Mouse (Mus musculus): Measurements from ENCODE around the gene Nmt2.

Gene Nmt2

GRCm38 (mm10) chr2:3283602-3284472, at the start of gene Nmt2:
TSS of gene Nmt2 (plus strand) at chr2:3284212.
- peak; percentile 100 for DNase-seq (ENCODE audit: low read depth, low spot score)

GRCm38 (mm10) chr2:3239255-3239654, 44.8 kb upstream of the Nmt2 start:
- DNase-seq (ENCODE audit: low read depth, low spot score), result no peak

GRCm38 (mm10) chr2:3244251-3244650, 39.8 kb upstream of the Nmt2 start:
- DNase-seq (ENCODE audit: low read depth, low spot score), result no peak

GRCm38 (mm10) chr2:3251309-3251708, 32.7 kb upstream of the Nmt2 start:
- DNase-seq (ENCODE audit: low read depth, low spot score), result no peak

- no peak for DNase-seq (ENCODE audit: low read depth, low spot score)
These were observed 17.5 kb upstream of the Nmt2 start for GRCm38 (mm10) chr2:3266466-3266865.

- no peak for DNase-seq (ENCODE audit: low read depth, low spot score)
These were observed 16.1 kb upstream of the Nmt2 start for GRCm38 (mm10) chr2:3267879-3268278.

- DNase-seq (ENCODE audit: low read depth, low spot score), result no peak
These were observed 10.7 kb upstream of the Nmt2 start for GRCm38 (mm10) chr2:3273349-3273748.

GRCm38 (mm10) chr2:3276106-3276505, 7.9 kb upstream of the Nmt2 start:
- DNase-seq (ENCODE audit: low read depth, low spot score), result no peak

GRCm38 (mm10) chr2:3277502-3277901, 6.5 kb upstream of the Nmt2 start:
- DNase-seq (ENCODE audit: low read depth, low spot score), result no peak

GRCm38 (mm10) chr2:3281311-3281710, 2.7 kb upstream of the Nmt2 start:
- no peak for DNase-seq (ENCODE audit: low read depth, low spot score)

- peak; percentile 10 for DNase-seq (ENCODE audit: low read depth, low spot score)
These were observed 978 bp upstream of the Nmt2 start for GRCm38 (mm10) chr2:3282866-3283601.

- DNase-seq (ENCODE audit: low read depth, low spot score), result peak; percentile 67
These were observed 615 bp downstream of the Nmt2 start for GRCm38 (mm10) chr2:3284473-3285180.

GRCm38 (mm10) chr2:3285181-3285530, 1.1 kb downstream of the Nmt2 start:
- no peak for DNase-seq (ENCODE audit: low read depth, low spot score)

- no peak for DNase-seq (ENCODE audit: low read depth, low spot score)
These were observed 1.7 kb downstream of the Nmt2 start for GRCm38 (mm10) chr2:3285709-3286108.

- DNase-seq (ENCODE audit: low read depth, low spot score), result no peak
These were observed 2.2 kb downstream of the Nmt2 start for GRCm38 (mm10) chr2:3286243-3286642.

- DNase-seq (ENCODE audit: low read depth, low spot score), result no peak
These were observed 5.6 kb downstream of the Nmt2 start for GRCm38 (mm10) chr2:3289581-3289980.

- DNase-seq (ENCODE audit: low read depth, low spot score), result no peak
These were observed 8.2 kb downstream of the Nmt2 start for GRCm38 (mm10) chr2:3292170-3292569.

GRCm38 (mm10) chr2:3295826-3296225, 11.8 kb downstream of the Nmt2 start:
- no peak for DNase-seq (ENCODE audit: low read depth, low spot score)

- DNase-seq (ENCODE audit: low read depth, low spot score), result no peak
These were observed 21.5 kb downstream of the Nmt2 start for GRCm38 (mm10) chr2:3305426-3306025.

- DNase-seq (ENCODE audit: low read depth, low spot score), result no peak
These were observed 39.1 kb downstream of the Nmt2 start for GRCm38 (mm10) chr2:3323132-3323531.

GRCm38 (mm10) chr2:3324381-3325130, 40.5 kb downstream of the Nmt2 start:
- no peak for DNase-seq (ENCODE audit: low read depth, low spot score)
